Mouse (Mus musculus): Measurements from ENCODE around the gene Kifc3. TPM values are rescaled to one million over a fixed set of nuclear protein-coding genes. Genes with fewer than 3 reads are reported as not detected.
"Not testable (repeated sequence)": the region's sequence is repeated elsewhere in the genome, so short reads cannot be mapped to it uniquely, and the experiment has no call there.

Gene Kifc3
- polyA plus RNA-seq, 1 experiment from 2014 or later = 2.3 TPM

DNA sequence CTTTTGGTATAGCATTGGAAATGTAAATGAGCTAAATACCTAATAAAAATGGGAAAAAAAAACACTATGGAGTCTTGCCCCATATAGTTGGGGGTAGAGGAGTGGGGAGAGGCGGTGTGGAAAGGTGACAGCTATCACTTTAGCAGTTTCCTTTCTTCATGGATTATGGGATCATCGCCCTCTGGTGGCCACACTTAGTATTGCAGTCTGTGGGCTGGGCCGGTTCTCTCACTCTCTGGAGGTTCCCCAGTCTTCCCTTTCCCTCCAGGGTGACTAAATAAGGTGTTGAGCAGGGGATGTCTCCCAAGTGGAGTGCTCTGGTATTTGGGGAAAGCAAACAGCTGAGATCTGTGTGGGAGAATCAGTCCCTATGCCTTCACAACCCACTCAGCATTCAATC is 33.1 kb upstream of the Kifc3 start:
- H3K4me1 ChIP-seq (ENCODE audit: control insufficient read depth, insufficient read depth, low read length) = no peaks in the 10 kb centered on the region
- H3K27me3 ChIP-seq (ENCODE audit: control insufficient read depth, insufficient read depth, low read length) = no peaks in the 10 kb centered on the region
- H3K4me3 ChIP-seq (ENCODE audit: low read depth, low read length) = no peak overlapping the region
- no peak overlapping the region for H3K9ac ChIP-seq (ENCODE audit: low read length)
- H3K27ac ChIP-seq (ENCODE audit: low read depth, low read length) = no peak overlapping the region
- no peaks in the 10 kb centered on the region for H3K9me3 ChIP-seq (ENCODE audit: control insufficient read depth, low read length)
- WGBS = 7% methylated on average over 3 of the region's 3 CpGs
- no peak for ATAC-seq (ENCODE audit: low FRiP score)
- no peak overlapping the region for H3K4me2 ChIP-seq
- peak; percentile 98 for DNase-seq (ENCODE audit: low spot score, missing footprints)
- no peaks in the 10 kb centered on the region for H3K36me3 ChIP-seq (ENCODE audit: control insufficient read depth, insufficient read depth, low read length)

DNA sequence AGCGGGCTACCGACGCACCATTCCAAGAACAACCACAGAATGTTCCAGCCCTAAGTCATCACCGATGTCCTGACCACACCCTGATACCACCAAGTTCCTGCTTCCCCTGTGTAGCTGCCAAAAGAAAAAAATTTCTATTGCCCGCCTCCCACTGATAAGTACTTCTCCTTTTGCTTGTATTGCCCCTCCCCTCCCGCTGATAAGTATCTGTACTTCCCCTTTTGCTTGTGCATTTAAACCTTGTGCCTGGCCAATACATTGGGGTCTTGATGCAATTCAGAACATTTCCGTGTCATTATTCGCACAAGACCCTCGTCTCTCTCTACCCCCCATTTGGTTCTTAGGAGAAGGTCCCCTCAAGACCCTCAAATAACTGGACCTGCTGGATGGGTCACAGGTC is 27.5 kb upstream of the Kifc3 start:
- H3K9me3 ChIP-seq (ENCODE audit: control insufficient read depth, low read length); ATAC-seq (ENCODE audit: low FRiP score); H3K4me3 ChIP-seq (ENCODE audit: low read depth, low read length); H3K4me1 ChIP-seq (ENCODE audit: control insufficient read depth, insufficient read depth, low read length); DNase-seq (ENCODE audit: low spot score, missing footprints); H3K27ac ChIP-seq (ENCODE audit: low read depth, low read length); H3K4me2 ChIP-seq; H3K9ac ChIP-seq (ENCODE audit: low read length); H3K27me3 ChIP-seq (ENCODE audit: control insufficient read depth, insufficient read depth, low read length); H3K36me3 ChIP-seq (ENCODE audit: control insufficient read depth, insufficient read depth, low read length): not testable (repeated sequence)
- WGBS = 91% methylated on average over 9 of the region's 9 CpGs

DNA sequence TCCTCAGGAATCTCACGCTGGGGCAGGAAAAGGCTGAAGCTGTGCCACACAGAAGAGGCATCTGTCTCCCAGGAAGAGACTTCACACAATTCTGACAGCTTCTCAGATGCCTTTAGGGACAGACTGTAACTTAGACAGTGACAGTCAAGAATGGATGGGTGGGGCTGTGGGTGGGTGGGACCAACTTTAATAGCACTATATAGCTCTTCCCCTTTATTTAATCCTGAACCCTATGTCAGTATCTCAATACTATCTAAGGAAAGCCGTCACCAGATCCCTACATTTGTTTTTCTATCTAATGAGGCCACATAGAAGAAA is 24.5 kb upstream of the Kifc3 start:
- Histone ChIP-seq H3K36me3 (ENCODE audit: control insufficient read depth, insufficient read depth, low read length) (no peaks in the 10 kb centered on the region), H3K4me1 (ENCODE audit: control insufficient read depth, insufficient read depth, low read length) (no peaks in the 10 kb centered on the region), H3K27ac (ENCODE audit: low read depth, low read length) (no peak overlapping the region), H3K4me2 (no peak overlapping the region), H3K9me3 (ENCODE audit: control insufficient read depth, low read length) (no peaks in the 10 kb centered on the region), H3K27me3 (ENCODE audit: control insufficient read depth, insufficient read depth, low read length) (no peaks in the 10 kb centered on the region), H3K9ac (ENCODE audit: low read length) (no peak overlapping the region), H3K4me3 (ENCODE audit: low read depth, low read length) (no peak overlapping the region)
- peak; percentile 61 for DNase-seq (ENCODE audit: low spot score, missing footprints)
- WGBS = 40% methylated on average over 2 of the region's 2 CpGs
- no peak for ATAC-seq (ENCODE audit: low FRiP score)

DNA sequence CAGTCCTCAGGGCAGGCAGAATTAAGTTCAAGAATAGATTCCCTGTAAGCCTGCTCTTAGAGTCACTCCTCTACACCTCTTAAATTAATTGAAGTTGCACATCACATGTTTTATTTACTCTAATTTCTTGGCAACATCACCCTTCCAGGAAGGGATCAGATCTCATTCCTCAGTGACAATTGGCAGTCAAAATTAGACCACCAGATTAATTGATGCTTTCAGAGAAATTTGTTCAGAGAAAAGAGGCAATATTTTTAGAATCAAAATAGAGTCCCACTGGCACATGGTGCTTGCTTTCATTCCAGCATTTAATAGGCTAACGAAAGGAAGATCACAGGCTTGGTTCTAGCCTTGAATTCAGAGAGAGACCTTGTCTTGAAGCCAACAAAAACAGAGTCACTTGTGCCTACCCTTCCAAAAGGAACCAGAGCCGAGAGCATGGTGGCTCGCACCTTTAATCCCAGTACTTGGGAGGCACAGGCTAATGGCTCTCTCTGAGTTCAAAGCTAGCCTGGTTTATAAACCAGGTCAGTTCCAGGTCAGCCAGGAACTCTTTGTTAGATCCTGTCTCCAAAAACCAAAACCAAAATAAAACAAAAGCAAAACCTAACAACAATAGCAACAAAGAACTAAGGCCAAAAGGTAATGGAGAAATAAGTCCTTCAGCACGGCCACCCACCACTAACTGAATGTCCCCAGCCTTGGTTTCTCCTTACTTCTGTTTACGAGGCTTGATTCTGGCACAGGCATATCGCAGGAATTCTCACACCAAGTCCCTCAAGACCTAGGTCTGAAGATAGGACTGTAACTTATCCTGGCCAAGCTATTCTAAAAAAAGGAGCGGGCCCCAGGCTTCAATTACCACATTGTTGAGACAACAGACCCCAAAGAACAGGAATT is 23.9 kb upstream of the Kifc3 start:
- no peaks in the 10 kb centered on the region for H3K36me3 ChIP-seq (ENCODE audit: control insufficient read depth, insufficient read depth, low read length)
- DNase-seq (ENCODE audit: low spot score, missing footprints) (peak; percentile 60), ATAC-seq (ENCODE audit: low FRiP score) (no peak)
- H3K9me3 ChIP-seq (ENCODE audit: control insufficient read depth, low read length) = no peaks in the 10 kb centered on the region
- H3K4me2 ChIP-seq = no peak overlapping the region
- no peak overlapping the region for H3K4me3 ChIP-seq (ENCODE audit: low read depth, low read length)
- H3K27ac ChIP-seq (ENCODE audit: low read depth, low read length) = no peak overlapping the region
- H3K9ac ChIP-seq (ENCODE audit: low read length) = no peak overlapping the region
- 68% methylated on average over 7 of the region's 7 CpGs for WGBS
- H3K4me1 ChIP-seq (ENCODE audit: control insufficient read depth, insufficient read depth, low read length) = no peaks in the 10 kb centered on the region
- no peaks in the 10 kb centered on the region for H3K27me3 ChIP-seq (ENCODE audit: control insufficient read depth, insufficient read depth, low read length)

DNA sequence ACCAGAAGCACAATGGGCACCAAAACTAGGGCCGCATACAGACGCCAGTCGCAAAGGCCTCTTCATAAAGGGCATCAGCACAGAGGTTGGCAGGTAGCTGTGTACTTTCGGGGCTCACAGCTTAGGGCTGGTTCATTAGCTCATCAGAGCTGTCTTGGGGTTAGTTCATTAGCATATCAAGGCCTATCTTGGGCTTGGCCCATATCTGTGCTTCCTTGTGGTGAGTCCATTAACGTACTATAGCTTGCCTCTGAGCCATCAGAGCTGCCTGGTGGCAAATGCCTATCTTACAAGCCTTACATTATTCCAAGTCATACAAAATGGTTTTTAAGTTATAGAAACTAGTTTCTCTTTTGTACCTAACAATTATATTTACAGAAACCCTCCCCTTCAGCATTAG is 21.4 kb upstream of the Kifc3 start:
- WGBS = 92% methylated on average over 5 of the region's 5 CpGs
- H3K9me3 ChIP-seq (ENCODE audit: control insufficient read depth, low read length) = no peaks in the 10 kb centered on the region

DNA sequence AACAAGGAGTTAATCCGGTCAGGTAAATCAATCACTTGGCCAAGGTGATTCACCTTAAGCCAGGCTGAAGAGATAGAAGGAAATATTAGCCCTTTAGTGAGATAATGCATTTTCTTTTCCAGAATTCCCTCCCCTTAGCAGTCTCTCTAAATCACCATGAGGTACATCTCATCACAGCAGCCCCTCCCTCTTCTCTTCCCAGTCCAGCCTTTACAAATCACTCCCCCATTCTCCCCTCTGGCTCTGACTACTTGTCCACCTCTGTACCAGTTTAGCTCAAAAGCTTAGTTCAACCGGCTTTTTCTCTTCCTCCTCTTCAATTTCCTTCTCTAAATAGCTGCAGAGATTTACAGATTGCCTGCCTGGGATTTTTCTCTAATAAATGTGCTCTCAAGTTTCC is 18.4 kb upstream of the Kifc3 start:
- 50% methylated on average over 2 of the region's 2 CpGs for WGBS

More for the DNA sequence above, 21.4 kb upstream of the Kifc3 start:
- Histone ChIP-seq H3K36me3 (ENCODE audit: control insufficient read depth, insufficient read depth, low read length) (no peaks in the 10 kb centered on the region), H3K4me2 (no peak overlapping the region), H3K4me3 (ENCODE audit: low read depth, low read length) (no peak overlapping the region), H3K4me1 (ENCODE audit: control insufficient read depth, insufficient read depth, low read length) (no peaks in the 10 kb centered on the region), H3K27me3 (ENCODE audit: control insufficient read depth, insufficient read depth, low read length) (no peaks in the 10 kb centered on the region), H3K9ac (ENCODE audit: low read length) (no peak overlapping the region), H3K27ac (ENCODE audit: low read depth, low read length) (no peak overlapping the region)
- ATAC-seq (ENCODE audit: low FRiP score) (no peak), DNase-seq (ENCODE audit: low spot score, missing footprints) (peak; percentile 56)

DNA sequence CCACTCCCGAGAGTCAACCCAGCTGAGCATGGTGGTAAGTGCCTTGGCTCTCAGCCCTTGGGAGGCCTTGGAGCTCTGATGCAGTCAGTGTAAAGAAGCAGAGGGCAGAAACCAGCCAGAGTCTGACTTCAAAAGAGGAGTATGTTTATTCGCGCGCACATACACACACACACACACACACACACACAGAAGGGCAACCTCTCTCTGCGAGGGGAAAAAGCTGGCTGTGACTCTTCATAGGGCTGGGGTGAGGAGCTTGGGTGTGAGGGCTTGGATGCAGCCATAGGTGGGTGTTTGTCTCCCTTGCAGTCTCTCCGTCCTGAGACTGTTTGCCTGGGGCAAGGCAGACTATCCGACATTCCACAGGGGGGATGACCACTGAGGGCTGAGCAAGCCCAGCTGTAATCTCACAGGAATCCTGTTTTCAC is 18.0 kb upstream of the Kifc3 start:
- no peaks in the 10 kb centered on the region for H3K9me3 ChIP-seq (ENCODE audit: control insufficient read depth, low read length)
- H3K27me3 ChIP-seq (ENCODE audit: control insufficient read depth, insufficient read depth, low read length) = no peaks in the 10 kb centered on the region
- H3K9ac ChIP-seq (ENCODE audit: low read length) = no peak overlapping the region
- H3K4me1 ChIP-seq (ENCODE audit: control insufficient read depth, insufficient read depth, low read length) = no peaks in the 10 kb centered on the region
- H3K4me2 ChIP-seq = no peak overlapping the region
- H3K4me3 ChIP-seq (ENCODE audit: low read depth, low read length) = no peak overlapping the region
- whole genome bisulfite sequencing = 68% methylated on average over 7 of the region's 7 CpGs
- no peaks in the 10 kb centered on the region for H3K36me3 ChIP-seq (ENCODE audit: control insufficient read depth, insufficient read depth, low read length)
- ATAC-seq (ENCODE audit: low FRiP score) (no peak), DNase-seq (ENCODE audit: low spot score, missing footprints) (peak; percentile 83)
- H3K27ac ChIP-seq (ENCODE audit: low read depth, low read length) = no peak overlapping the region

More for the DNA sequence above, 18.4 kb upstream of the Kifc3 start:
- DNase-seq (ENCODE audit: low spot score, missing footprints) (peak; percentile 67), ATAC-seq (ENCODE audit: low FRiP score) (no peak)
- no peak overlapping the region for H3K4me3 ChIP-seq (ENCODE audit: low read depth, low read length)
- no peak overlapping the region for H3K4me2 ChIP-seq
- H3K4me1 ChIP-seq (ENCODE audit: control insufficient read depth, insufficient read depth, low read length) = no peaks in the 10 kb centered on the region
- no peak overlapping the region for H3K9ac ChIP-seq (ENCODE audit: low read length)
- no peaks in the 10 kb centered on the region for H3K36me3 ChIP-seq (ENCODE audit: control insufficient read depth, insufficient read depth, low read length)
- no peaks in the 10 kb centered on the region for H3K27me3 ChIP-seq (ENCODE audit: control insufficient read depth, insufficient read depth, low read length)
- H3K27ac ChIP-seq (ENCODE audit: low read depth, low read length) = no peak overlapping the region
- H3K9me3 ChIP-seq (ENCODE audit: control insufficient read depth, low read length) = no peaks in the 10 kb centered on the region

DNA sequence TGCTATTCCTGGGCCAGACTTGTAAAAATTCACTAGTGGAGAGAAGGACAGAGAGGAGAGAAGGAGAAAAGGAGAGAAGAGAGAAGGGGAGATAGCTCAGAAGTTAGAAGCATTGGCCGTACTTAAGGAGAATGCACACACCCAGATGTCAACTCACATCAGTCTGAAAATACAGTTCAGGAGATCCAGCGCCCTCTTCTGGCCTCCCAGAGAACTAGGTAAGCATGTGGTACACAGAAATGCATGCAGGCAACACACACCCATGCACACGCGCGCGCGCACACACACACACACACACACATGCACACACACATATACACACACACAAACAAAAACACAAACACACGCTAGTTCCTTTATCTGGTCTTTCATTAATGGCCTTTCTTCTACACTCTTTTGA is 17.0 kb upstream of the Kifc3 start:
- WGBS = 86% methylated on average over 8 of the region's 8 CpGs
- DNase-seq (ENCODE audit: low spot score, missing footprints) (peak; percentile 23), ATAC-seq (ENCODE audit: low FRiP score) (no peak)
- no peaks in the 10 kb centered on the region for H3K4me1 ChIP-seq (ENCODE audit: control insufficient read depth, insufficient read depth, low read length)
- H3K27ac ChIP-seq (ENCODE audit: low read depth, low read length) = no peak overlapping the region
- no peaks in the 10 kb centered on the region for H3K9me3 ChIP-seq (ENCODE audit: control insufficient read depth, low read length)
- H3K4me3 ChIP-seq (ENCODE audit: low read depth, low read length) = no peak overlapping the region
- no peaks in the 10 kb centered on the region for H3K27me3 ChIP-seq (ENCODE audit: control insufficient read depth, insufficient read depth, low read length)
- H3K9ac ChIP-seq (ENCODE audit: low read length) = no peak overlapping the region
- no peaks in the 10 kb centered on the region for H3K36me3 ChIP-seq (ENCODE audit: control insufficient read depth, insufficient read depth, low read length)
- no peak overlapping the region for H3K4me2 ChIP-seq

DNA sequence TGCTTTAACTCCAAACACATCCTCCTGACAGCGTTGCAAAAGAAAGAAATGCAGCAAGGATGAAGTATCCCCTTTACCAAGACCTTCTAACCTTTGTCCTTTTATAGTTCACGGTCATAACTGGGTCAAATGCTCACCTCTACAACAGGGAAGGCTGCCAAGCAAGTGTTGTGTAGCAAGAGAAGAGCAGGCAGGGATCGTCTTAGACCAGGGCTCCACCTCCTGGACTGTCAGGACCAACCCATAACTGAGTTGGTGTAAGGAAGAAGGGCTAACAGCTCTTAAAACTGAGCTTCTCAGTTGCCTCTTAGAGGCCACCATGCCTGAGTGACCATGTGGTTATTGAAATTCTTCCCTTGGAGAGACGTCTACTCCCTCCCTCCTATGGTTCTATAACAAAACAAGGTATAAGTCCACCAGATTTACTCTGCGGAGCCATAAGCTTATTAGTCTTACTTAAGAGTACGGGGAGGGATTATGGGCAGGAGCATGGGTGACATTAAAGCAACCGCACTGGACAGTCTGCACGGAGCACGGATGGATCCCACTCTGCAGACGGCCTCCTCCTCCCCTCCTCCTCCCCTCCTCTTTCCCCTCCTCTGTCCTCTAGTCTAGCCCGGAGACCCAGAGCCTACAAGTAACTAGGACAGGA is 13.2 kb upstream of the Kifc3 start:
- H3K4me3 ChIP-seq (ENCODE audit: low read depth, low read length) = no peak overlapping the region
- no peaks in the 10 kb centered on the region for H3K27me3 ChIP-seq (ENCODE audit: control insufficient read depth, insufficient read depth, low read length)
- H3K9ac ChIP-seq (ENCODE audit: low read length) = no peak overlapping the region
- H3K36me3 ChIP-seq (ENCODE audit: control insufficient read depth, insufficient read depth, low read length) = no peaks in the 10 kb centered on the region
- 62% methylated on average over 11 of the region's 11 CpGs for WGBS
- no peak overlapping the region for H3K4me2 ChIP-seq
- no peaks in the 10 kb centered on the region for H3K9me3 ChIP-seq (ENCODE audit: control insufficient read depth, low read length)
- H3K4me1 ChIP-seq (ENCODE audit: control insufficient read depth, insufficient read depth, low read length) = no peaks in the 10 kb centered on the region
- no peak overlapping the region for H3K27ac ChIP-seq (ENCODE audit: low read depth, low read length)
- ATAC-seq (ENCODE audit: low FRiP score) = no peak
- peak; percentile 31 for DNase-seq (ENCODE audit: low spot score, missing footprints)

All from midbrain, embryonic 11.5 days (tissue).